Comparison of ENCODE assay signal across 8 mouse cellular contexts in genomic region chr11:114523444-114524238, GRCm38 (mm10).
DNase-seq lines count a peak whose midpoint lies in the region; ATAC-seq and TF ChIP-seq lines count a peak whose summit lies in the region.

No protein-coding gene starts in this region.

- ATAC-seq in Patski = no peak
- 0 out of 2 replicates have a peak, but pooled peaks have one; percentile 54 for ATAC-seq in lung, embryonic 16.5 days (ENCODE audit: low read depth)

- 41% methylated on average over 6 of the region's 6 CpGs for WGBS in lung, embryonic 16.5 days

- CTCF ChIA-PET in Patski (lab: Charles Lee) = interaction anchor here (1.1 kb wide), 1 partner anchor 9 kb away, joined by 3 read pairs; no protein-coding TSS in a partner anchor

- H3K27ac ChIP-seq in lung, embryonic 16.5 days (ENCODE audit: low read length) = no peak overlapping the region

- no peak overlapping the region for H3K4me2 ChIP-seq in lung, embryonic 16.5 days (ENCODE audit: low read depth, low read length)

- no peak overlapping the region for H3K9ac ChIP-seq in lung, embryonic 16.5 days (ENCODE audit: low read length)

- DNase-seq in 416B (ENCODE audit: low read depth) (peak; percentile 61), Patski (ENCODE audit: low read depth, low spot score) (no peak)
- peak; percentile 96 to 98 for DNase-seq in cerebellum, postnatal 10 days
- peak; percentile 41 for DNase-seq in gastrocnemius, adult 18-20 months (ENCODE audit: low spot score)
- peak; percentile 91 to 92 for DNase-seq in kidney, postnatal 4 days
- peak; percentile 51 for DNase-seq in right cerebral cortex, postnatal 25 days
- peak; percentile 71 for DNase-seq in urinary bladder, postnatal 14 days (ENCODE audit: low spot score)

- H3K36me3 ChIP-seq in lung, embryonic 16.5 days (ENCODE audit: control insufficient read depth, insufficient read depth, low read length) = no peaks in the 10 kb centered on the region

- no peaks in the 10 kb centered on the region for H3K4me1 ChIP-seq in lung, embryonic 16.5 days (replicated peaks; ENCODE audit: control insufficient read depth, insufficient read depth, low read length)

- H3K9me3 ChIP-seq in lung, embryonic 16.5 days (ENCODE audit: control insufficient read depth, low read length) = no peaks in the 10 kb centered on the region

- POLR2A ChIA-PET in Patski (lab: Charles Lee) = no interaction called here

- H3K4me3 ChIP-seq in lung, embryonic 16.5 days (ENCODE audit: low read length) = no peak overlapping the region

- in situ Hi-C loops in Patski (cut with MboI; ENCODE audit: low pct_unique_long_range_greater_than_20kb) = no loop called here

- H3K27me3 ChIP-seq in Patski = peaks cover 17% of the 10 kb centered on the region
- no peaks in the 10 kb centered on the region for H3K27me3 ChIP-seq in lung, embryonic 16.5 days (ENCODE audit: control insufficient read depth, insufficient read depth, low read depth, low read length)

- peak; percentile 64 for TF ChIP-seq CTCF in Patski (IDR thresholded peaks at IDR 0.05)
